Mouse (Mus musculus): Measurements from ENCODE around the gene Lrrc45.
"Not testable (repeated sequence)": the region's sequence is repeated elsewhere in the genome, so short reads cannot be mapped to it uniquely, and the experiment has no call there.

The Lrrc45 gene

DNA sequence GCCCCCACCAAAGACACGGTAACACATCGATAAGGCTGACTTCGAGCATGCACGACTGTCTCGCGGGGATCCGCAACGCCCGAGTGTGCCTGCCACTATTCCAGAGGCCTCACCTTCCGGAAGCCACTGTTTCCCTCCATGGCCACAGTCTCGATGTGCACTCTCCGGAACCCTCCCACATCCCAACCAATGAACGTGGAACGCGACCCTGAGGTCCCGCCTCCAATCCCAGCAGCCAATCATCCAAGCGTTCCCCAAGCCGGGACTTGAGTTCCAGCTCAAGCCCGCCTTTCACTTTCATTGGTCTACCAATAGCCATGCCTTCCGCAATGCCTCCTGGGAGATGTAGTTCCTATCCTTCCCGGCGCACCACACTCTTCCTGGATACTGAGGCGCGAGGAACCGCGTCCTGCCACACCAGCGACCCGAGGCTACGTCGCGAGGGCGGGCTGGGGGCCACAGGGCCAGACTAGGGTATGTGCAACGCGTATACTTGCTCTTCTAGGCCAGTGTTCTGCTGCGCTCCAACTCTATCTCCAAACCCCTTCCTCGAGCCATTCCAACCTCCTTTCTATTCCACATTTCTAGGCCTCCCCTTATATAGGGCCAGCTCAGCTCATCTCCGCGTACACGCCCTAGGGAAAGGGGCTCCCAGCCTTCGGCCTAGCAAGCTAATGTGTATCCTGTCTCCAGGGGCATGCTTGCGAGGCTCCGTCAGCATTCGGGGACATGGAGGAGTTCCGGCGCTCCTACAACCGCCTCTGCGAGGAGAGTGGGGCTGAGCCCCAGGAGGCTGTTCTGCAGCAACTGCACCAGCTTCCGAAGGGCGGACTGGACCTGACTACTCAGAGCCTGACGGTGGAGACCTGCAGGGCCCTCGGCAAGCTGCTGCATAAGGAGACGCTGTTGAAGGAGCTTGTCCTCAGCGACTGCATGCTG, at the start of gene Lrrc45, which contains the start of gene Cenpx:
Lrrc45 (plus strand) TSS at position 346 of the 939 bp plus-strand sequence.
Cenpx (minus strand) TSS at position 159 of the 939 bp plus-strand sequence.
- in situ Hi-C loops (cut with MboI) = no loop called here

GRCm38 (mm10) chr11:120665406-120665805, 48.3 kb upstream of the Lrrc45 start:
- in situ Hi-C loops (cut with MboI) = no loop called here

- in situ Hi-C loops (cut with MboI) = no loop called here
Measured at GRCm38 (mm10) chr11:120666617-120667016, 47.1 kb upstream of the Lrrc45 start.

GRCm38 (mm10) chr11:120672687-120673593, 40.8 kb upstream of the Lrrc45 start, which contains the start of gene Aspscr1:
TSS of gene Aspscr1 (plus strand) at chr11:120672973.
- in situ Hi-C loops (cut with MboI) = loop anchor here (5.0 kb wide), 1 partner anchor 41 kb away; the partner anchor contains the start of gene Mafg

GRCm38 (mm10) chr11:120673594-120674122, 40.1 kb upstream of the Lrrc45 start:
- in situ Hi-C loops (cut with MboI) = loop anchor here (5.0 kb wide), 1 partner anchor 41 kb away; the partner anchor contains the start of gene Mafg

- in situ Hi-C loops (cut with MboI) = not testable (repeated sequence)
Measured at GRCm38 (mm10) chr11:120675875-120676274, 37.9 kb upstream of the Lrrc45 start.

DNA sequence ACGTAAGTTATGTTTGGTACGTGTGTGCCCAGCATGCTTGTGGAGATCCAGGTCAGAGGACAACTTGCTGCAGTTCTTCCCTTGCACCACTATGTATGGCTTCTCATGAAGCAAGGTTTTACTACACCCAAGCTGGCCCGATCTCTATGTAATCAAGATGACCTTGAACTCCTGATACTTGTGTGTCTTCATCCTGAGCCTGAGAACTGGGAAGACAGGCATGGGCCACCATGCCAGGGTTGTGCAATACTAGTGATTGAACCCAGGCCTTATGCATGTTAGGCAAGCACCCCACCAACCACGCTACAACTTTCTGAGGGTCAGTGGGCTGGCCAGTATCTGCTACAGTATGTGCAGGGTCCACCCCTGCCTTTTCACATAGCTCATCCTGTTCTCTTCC, 36.8 kb upstream of the Lrrc45 start:
- in situ Hi-C loops (cut with MboI) = no loop called here

DNA sequence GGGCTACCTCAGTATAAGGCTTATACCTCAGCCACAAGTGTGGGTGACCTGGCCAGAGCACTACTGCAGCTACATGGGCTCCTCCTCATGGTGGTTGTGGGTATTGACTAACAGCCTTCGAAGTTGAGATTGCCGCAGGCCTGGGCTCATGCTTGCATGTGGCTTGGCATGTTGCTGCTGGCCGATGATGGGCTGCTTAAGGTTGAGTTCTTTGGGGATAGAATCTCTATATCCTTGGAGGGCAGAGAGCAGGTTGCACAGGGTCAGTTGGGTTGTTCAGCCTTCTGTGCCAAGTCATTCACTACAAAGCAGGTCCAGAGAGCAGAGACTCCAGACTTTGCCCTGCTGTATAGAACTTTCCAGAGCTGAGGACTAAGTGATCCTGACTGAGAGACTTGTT, 33.8 kb upstream of the Lrrc45 start:
- in situ Hi-C loops (cut with MboI) = no loop called here

- in situ Hi-C loops (cut with MboI) = no loop called here
Measured at GRCm38 (mm10) chr11:120682683-120683082, 31.0 kb upstream of the Lrrc45 start.

GRCm38 (mm10) chr11:120683536-120683935, 30.2 kb upstream of the Lrrc45 start:
- in situ Hi-C loops (cut with MboI) = no loop called here

- in situ Hi-C loops (cut with MboI) = no loop called here
Measured at GRCm38 (mm10) chr11:120684086-120684485, 29.6 kb upstream of the Lrrc45 start.

GRCm38 (mm10) chr11:120684660-120685059, 29.1 kb upstream of the Lrrc45 start:
- in situ Hi-C loops (cut with MboI) = no loop called here

- in situ Hi-C loops (cut with MboI) = no loop called here
Measured at GRCm38 (mm10) chr11:120686650-120687272, 27.0 kb upstream of the Lrrc45 start.

GRCm38 (mm10) chr11:120689365-120689764, 24.4 kb upstream of the Lrrc45 start:
- in situ Hi-C loops (cut with MboI) = no loop called here

DNA sequence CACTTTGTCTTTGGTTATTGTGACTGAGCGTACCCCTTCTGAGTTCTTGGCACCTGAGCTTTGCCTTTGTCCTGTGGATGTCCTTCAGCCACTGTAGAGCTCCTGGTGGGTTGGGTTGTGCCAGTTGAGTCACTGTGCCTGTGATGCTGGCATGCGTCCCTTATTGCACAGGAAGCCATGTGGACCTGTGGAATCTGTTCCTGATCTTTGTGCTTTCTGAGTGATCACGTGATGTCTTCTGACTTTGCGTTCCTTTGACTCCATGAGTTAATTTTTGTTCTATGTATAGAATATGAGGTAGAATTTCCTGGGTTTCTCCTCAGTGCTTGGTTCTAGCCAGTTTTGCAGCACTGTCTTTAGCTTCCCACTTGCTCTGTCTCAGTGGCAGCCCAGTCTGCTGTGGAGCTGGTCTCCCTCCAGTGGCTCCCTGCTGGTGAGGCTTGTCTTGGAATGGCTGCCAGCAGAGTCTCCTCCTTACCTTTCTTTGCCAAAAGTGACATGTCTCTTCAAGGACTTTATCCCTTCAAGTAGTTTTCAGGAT, 21.2 kb upstream of the Lrrc45 start:
- in situ Hi-C loops (cut with MboI) = no loop called here

GRCm38 (mm10) chr11:120693461-120693860, 20.3 kb upstream of the Lrrc45 start:
- in situ Hi-C loops (cut with MboI) = no loop called here

GRCm38 (mm10) chr11:120695184-120695583, 18.5 kb upstream of the Lrrc45 start:
- in situ Hi-C loops (cut with MboI) = no loop called here

DNA sequence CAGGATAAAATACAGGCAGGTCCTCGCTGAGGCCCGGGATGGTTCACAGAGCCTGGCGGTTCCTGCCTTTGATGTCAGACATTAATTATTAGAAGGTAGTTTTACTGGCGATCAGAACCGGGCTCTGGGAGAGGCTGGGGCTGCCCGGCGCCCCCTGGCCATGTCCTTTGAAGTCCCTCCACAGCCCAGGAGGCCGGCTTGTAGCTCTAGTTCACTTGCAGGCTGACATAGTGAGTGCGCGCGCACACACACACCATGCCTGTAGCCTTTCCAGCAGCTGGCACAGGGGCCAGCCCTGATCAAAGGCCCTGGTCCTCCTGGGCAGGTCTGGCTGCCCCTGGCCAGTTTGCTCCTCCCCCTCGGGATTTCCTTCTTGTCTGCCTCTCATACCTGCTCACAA, 18.1 kb upstream of the Lrrc45 start:
- in situ Hi-C loops (cut with MboI) = no loop called here

GRCm38 (mm10) chr11:120696568-120696967, 17.2 kb upstream of the Lrrc45 start:
- in situ Hi-C loops (cut with MboI) = no loop called here

- in situ Hi-C loops (cut with MboI) = no loop called here
Measured at GRCm38 (mm10) chr11:120697741-120698140, 16.0 kb upstream of the Lrrc45 start.
